Mouse (Mus musculus) thymus, adult 2 months (tissue): ENCODE data around the gene Fcgr3. TPM values are rescaled to one million over a fixed set of nuclear protein-coding genes. Genes with fewer than 3 reads are reported as not detected.

Experiments
- DNase-seq: peaks from one replicate; pipeline ENCODE4 v3.0.0; 2021
- H3K27ac ChIP-seq: fragments of 200-500 bp; 2 replicates; pipeline ENCODE4 v1.5.1; 2012; ENCODE audit warnings: low read length, control low read depth; ENCODE audit not compliant: control insufficient read depth, insufficient read depth
- H3K27me3 ChIP-seq: fragments of 200-500 bp; 2 replicates; pipeline ENCODE4 v1.6.1; 2012; ENCODE audit warnings: mild to moderate bottlenecking, low read length, moderate library complexity, mixed read lengths; ENCODE audit not compliant: control insufficient read depth, insufficient read depth
- H3K36me3 ChIP-seq: fragments of 200-500 bp; 2 replicates; pipeline ENCODE4 v1.6.1; 2012; ENCODE audit warnings: mild to moderate bottlenecking, low read length, moderate library complexity; ENCODE audit not compliant: control insufficient read depth, insufficient read depth
- H3K4me1 ChIP-seq: fragments of 200-500 bp; replicated peaks from 2 replicates; pipeline ENCODE4 v1.6.1; 2012; ENCODE audit warnings: low read length; ENCODE audit not compliant: control insufficient read depth, insufficient read depth
- H3K4me3 ChIP-seq: fragments of 200-500 bp; 2 replicates; pipeline ENCODE4 v1.5.1; 2012; ENCODE audit warnings: mild to moderate bottlenecking, low read length, control low read depth, moderate library complexity; ENCODE audit not compliant: control insufficient read depth, insufficient read depth
- CTCF ChIP-seq: fragments of 200-500 bp; IDR thresholded peaks from 2 replicates; pipeline ENCODE4 v1.5.1; 2012; ENCODE audit warnings: mild to moderate bottlenecking, control low read depth, low read length, moderate library complexity, borderline replicate concordance; ENCODE audit not compliant: control insufficient read depth, poor library complexity, insufficient read depth; ENCODE audit errors: extremely low read depth
- POLR2A ChIP-seq: fragments of 200-500 bp; IDR thresholded peaks from 2 replicates; pipeline ENCODE4 v1.6.1; 2012; ENCODE audit warnings: mild to moderate bottlenecking, low read length, control low read depth, moderate library complexity; ENCODE audit not compliant: control insufficient read depth, poor library complexity, insufficient read depth; ENCODE audit errors: extremely low read depth
- WGBS: fragments of 180-500 bp; shearing (Covaris S2); methylation state at CpG from one replicate; pipeline ENCODE4 v1.1.7; 2018; 5-methylcytosine and 5-hydroxymethylcytosine counted together
- polyA plus RNA-seq: library from polyadenylated mRNA; depleted of rRNA; stranded (reverse); fragments of >200 nt; gene quantifications from 2 replicates; pipeline ENCODE4 v1.2.3, GENCODE M21; 2012

Gene Fcgr3
- polyA plus RNA-seq, 1 experiment: 20.7 TPM

DNA sequence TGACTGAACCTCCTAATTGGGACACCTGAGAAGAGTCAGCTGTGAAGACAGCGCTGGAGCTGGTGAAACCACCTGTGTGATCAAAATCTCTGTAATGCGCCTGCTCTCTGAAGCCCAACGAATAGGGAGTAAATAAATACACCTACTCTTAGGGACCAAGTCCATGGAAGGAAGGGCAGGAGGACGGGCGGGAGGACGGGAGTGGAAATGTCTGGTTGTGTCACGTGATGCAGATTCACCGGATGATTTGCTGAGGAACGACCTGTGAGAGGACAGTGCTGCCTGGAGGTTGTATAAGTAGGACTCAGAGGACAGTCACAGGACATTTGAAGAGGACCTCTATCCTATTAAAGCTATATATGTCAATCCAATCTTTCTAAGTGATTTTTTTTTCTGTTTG is 44.9 kb upstream of the Fcgr3 start:
- TF ChIP-seq CTCF (no peak), POLR2A (no peak)
- 91% methylated on average over 9 of the region's 9 CpGs for WGBS
- no peaks in the 10 kb centered on the region for H3K27me3 ChIP-seq
- H3K27ac ChIP-seq: no peak overlapping the region
- no peaks in the 10 kb centered on the region for H3K36me3 ChIP-seq
- no peak overlapping the region for H3K4me3 ChIP-seq
- H3K4me1 ChIP-seq: peaks cover 8% of the 10 kb centered on the region
- DNase-seq: no peak

DNA sequence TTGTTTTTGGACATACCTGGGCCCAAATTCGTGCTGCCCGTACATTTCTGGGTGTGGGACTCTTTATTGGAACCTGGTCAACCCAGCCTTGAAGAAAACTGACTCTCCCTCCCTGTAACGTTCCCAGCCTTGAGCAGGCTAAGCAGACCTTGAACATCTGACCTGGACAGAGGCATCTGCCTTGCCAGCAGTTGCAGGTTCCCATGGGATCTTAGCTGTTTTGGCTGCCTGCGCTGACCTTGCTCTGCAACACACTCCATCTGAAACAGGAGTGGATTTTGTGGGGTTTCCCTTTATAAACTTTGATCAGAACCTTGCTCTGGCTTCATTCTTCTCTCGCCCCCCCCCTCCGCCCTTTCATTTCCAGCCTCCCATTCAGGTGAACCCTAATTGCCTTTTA is 40.5 kb upstream of the Fcgr3 start:
- DNase-seq: no peak
- H3K4me1 ChIP-seq: peaks cover 8% of the 10 kb centered on the region
- no peaks in the 10 kb centered on the region for H3K27me3 ChIP-seq
- no peak overlapping the region for H3K27ac ChIP-seq
- no peak overlapping the region for H3K4me3 ChIP-seq
- H3K36me3 ChIP-seq: no peaks in the 10 kb centered on the region
- TF ChIP-seq CTCF (no peak), POLR2A (no peak)
- 97% methylated on average over 6 of the region's 6 CpGs for WGBS

DNA sequence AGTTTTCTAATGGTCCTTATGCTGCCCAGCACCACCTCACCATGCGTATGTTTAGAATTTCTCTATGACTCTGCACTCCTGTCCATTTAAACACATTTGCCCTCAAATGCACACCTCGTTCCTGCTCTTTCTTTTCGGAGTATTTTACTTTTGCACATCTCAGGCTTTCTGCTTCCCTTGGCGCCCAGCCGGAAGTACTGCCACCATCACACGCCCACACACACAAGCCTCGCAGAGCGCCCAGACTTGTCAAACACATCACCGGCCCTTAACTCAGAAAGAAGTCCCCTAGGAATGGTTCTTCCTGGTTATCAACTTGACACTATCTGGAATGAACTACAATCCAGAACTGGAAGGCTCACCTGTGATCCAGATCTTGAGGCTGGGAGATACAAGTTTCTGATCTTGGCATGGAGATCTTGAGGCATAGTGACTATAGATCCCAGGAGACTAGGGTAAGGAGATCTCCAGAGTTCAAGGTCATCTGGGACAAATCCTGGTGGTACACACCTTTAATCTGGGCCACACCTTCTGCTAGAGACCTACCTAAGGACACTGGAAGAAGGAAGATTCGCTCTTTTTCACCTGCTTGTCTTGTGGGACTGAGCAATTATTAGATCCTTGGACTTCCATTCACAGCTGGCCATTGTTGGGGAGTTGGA is 38.6 kb upstream of the Fcgr3 start:
- Histone ChIP-seq H3K27ac (peak overlapping the region; percentile 21), H3K4me1 (peaks cover 8% of the 10 kb centered on the region), H3K27me3 (no peaks in the 10 kb centered on the region), H3K36me3 (no peaks in the 10 kb centered on the region), H3K4me3 (peak overlapping the region; percentile 17; the same call in 1 of the 2 replicates)
- no peak for DNase-seq
- WGBS: 19% methylated on average over 10 of the region's 10 CpGs
- TF ChIP-seq POLR2A (no peak), CTCF (no peak)

DNA sequence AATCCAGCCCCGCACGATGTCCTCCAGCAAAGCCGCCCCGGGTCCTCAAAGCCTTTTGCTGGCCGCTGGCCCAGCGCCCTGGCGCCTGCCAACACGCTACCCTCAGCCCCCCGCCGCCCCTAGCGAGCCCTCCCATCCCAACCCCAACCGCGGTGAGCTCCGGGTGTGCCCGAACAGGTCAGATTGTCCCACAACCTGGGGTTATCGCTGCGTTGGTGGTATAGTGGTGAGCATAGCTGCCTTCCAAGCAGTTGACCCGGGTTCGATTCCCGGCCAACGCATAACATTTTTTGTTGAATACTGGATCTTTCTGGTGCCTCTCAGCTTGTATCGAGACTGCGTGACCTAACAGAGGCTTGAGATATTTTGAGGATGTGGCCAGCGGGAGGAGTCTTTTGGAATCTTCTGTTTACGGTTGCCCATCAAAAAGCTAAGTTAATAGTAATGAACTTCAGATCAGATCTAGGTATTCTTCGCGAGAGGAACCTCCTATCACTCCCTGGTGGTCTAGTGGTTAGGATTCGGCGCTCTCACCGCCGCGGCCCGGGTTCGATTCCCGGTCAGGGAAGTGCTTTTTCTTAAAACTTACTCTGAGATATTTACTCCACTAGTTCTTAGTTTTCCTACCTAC is 37.9 kb upstream of the Fcgr3 start:
- H3K27ac ChIP-seq: no peak overlapping the region
- under 1% methylated on average over 35 of the region's 35 CpGs for WGBS
- H3K4me3 ChIP-seq: peak overlapping the region; percentile 64
- peaks cover 8% of the 10 kb centered on the region for H3K4me1 ChIP-seq
- DNase-seq: peak; percentile 88
- H3K36me3 ChIP-seq: no peaks in the 10 kb centered on the region
- H3K27me3 ChIP-seq: no peaks in the 10 kb centered on the region
- TF ChIP-seq CTCF: no peak
- TF ChIP-seq POLR2A: no peak

DNA sequence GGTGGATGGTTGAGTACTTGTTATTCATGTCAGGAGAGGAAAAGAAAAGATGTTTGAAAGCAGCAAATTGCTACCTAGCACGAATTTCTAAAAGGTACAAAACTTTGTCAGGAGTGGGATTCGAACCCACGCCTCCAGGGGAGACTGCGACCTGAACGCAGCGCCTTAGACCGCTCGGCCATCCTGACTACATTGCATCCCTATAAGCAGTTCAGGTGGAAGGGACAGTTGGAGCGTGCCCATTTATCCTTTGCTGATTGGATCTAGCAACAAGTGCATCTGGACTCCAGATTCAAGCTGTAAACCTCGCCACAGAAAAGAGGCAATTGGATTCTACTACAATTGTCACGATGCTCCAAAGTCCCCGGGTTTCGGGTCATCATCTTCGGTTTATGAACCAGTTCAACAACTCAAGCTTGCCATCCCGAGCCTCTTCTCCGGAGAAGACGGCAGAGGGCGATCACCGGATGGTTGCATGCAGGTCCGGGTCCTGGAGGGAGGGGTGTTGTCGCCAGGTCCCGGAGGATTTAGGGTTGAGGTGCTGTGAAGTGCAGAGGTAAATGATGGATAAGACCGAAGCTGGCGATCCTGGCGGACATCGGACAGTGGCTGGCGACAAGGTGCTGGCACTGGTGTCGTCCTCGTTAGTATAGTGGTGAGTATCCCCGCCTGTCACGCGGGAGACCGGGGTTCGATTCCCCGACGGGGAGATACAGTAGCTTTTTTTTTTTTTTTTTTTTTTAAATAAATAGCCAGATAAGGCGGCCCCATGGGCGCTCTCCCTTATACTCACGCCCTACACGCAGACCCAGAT is 37.2 kb upstream of the Fcgr3 start:
- TF ChIP-seq POLR2A: no peak
- peak; percentile 52; the same call in 1 of the 2 replicates for TF ChIP-seq CTCF
- DNase-seq: peak; percentile 73
- Histone ChIP-seq H3K4me3 (peak overlapping the region; percentile 64), H3K27ac (no peak overlapping the region), H3K4me1 (peaks cover 8% of the 10 kb centered on the region), H3K27me3 (no peaks in the 10 kb centered on the region), H3K36me3 (no peaks in the 10 kb centered on the region)
- WGBS: under 1% methylated on average over 40 of the region's 40 CpGs

DNA sequence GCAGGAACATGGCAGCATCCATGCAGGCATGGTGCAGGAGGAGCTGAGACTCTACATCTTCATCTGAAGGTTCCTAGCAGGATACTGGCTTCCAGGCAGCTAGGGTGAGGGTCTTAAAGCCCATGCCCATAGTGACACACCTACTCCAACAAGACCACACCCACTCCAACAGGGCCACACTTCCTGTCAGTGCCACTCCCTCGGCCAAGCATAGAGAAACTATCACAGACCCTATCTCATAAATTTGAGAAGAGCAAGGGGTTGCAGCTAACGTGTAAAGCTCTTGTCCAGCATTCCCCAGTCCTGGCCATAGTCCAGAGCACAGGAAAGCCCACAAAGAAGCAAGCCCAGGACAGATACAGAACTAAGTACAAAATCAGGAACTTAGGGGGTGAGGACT is 36.3 kb upstream of the Fcgr3 start:
- WGBS: 59% methylated on average over 2 of the region's 2 CpGs
- DNase-seq: no peak

More for the DNA sequence above, 36.3 kb upstream of the Fcgr3 start:
- H3K4me1 ChIP-seq: peaks cover 8% of the 10 kb centered on the region
- no peaks in the 10 kb centered on the region for H3K27me3 ChIP-seq
- TF ChIP-seq POLR2A (no peak), CTCF (no peak)
- H3K4me3 ChIP-seq: no peak overlapping the region
- H3K36me3 ChIP-seq: no peaks in the 10 kb centered on the region
- H3K27ac ChIP-seq: no peak overlapping the region
